27 mouse cellular contexts compared by ENCODE assay signal in the genomic region with DNA sequence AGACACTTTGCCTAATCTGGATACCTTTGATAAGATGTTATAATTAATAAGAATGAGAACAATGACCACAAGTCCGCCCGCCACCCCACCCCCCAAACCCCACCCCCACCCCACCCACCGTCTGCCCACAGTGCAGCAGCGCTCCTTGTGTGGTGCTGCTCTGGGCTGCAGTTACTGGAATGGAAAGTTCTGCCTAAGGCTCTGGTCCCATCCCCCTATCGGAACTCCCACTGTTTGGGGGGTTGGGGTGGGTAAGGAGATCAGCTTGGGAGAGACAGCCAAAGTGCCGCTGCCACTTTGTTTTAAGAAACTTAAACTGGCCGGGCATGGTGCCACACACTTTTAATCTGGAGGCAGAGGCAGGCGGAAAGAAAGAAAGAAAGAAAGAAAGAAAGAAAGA. TPM values are rescaled to one million over a fixed set of nuclear protein-coding genes. Genes with fewer than 3 reads are reported as not detected.
DNase-seq lines count a peak whose midpoint lies in the region; ATAC-seq lines count a peak whose summit lies in the region.
"Had no signal": no experiment of that assay in that cellular context is flagged by ENCODE, and none has a peak within 500 bp of the region (broad histone marks: within the 10 kb centered on the region; RNA-seq: fewer than 3 reads in every experiment).

No protein-coding gene starts in this region.

- H3K27me3 ChIP-seq in forebrain, embryonic 13.5 days = no peaks in the 10 kb centered on the region
- 0 out of 2 replicates have a peak, but pooled peaks cover 4% of the 10 kb centered on the region for H3K27me3 ChIP-seq in forebrain, embryonic 12.5 days
- H3K27me3 ChIP-seq: hindbrain, embryonic 12.5 days; intestine, embryonic 15.5 days; liver, embryonic 12.5 days had no signal

- peaks cover 17% of the 10 kb centered on the region for H3K4me1 ChIP-seq in forebrain, embryonic 13.5 days
- peaks cover 18% of the 10 kb centered on the region for H3K4me1 ChIP-seq in forebrain, embryonic 12.5 days

- no peak overlapping the region for H3K4me3 ChIP-seq in forebrain, embryonic 13.5 days
- no peak overlapping the region for H3K4me3 ChIP-seq in forebrain, embryonic 12.5 days (replicated peaks)
- H3K4me3 ChIP-seq: hindbrain, embryonic 12.5 days; intestine, embryonic 15.5 days; liver, embryonic 12.5 days had no signal

- H3K27ac ChIP-seq in forebrain, embryonic 13.5 days = no peak overlapping the region
- no peak overlapping the region for H3K27ac ChIP-seq in forebrain, embryonic 12.5 days
- H3K27ac ChIP-seq: hindbrain, embryonic 12.5 days; hindbrain, postnatal 0 days; intestine, embryonic 15.5 days; kidney, postnatal 0 days; liver, embryonic 12.5 days had no signal

- ATAC-seq in forebrain, embryonic 13.5 days = no peak
- ATAC-seq in forebrain, embryonic 12.5 days (ENCODE audit: low FRiP score) = no peak
- ATAC-seq: hindbrain, postnatal 0 days; intestine, embryonic 15.5 days; liver, embryonic 12.5 days; lung, postnatal 0 days had no signal

- no peaks in the 10 kb centered on the region for H3K9me3 ChIP-seq in forebrain, embryonic 13.5 days (replicated peaks)
- no peaks in the 10 kb centered on the region for H3K9me3 ChIP-seq in forebrain, embryonic 12.5 days
- H3K9me3 ChIP-seq: G1E; hindbrain, embryonic 12.5 days; intestine, embryonic 15.5 days; liver, embryonic 12.5 days had no signal

- 10% methylated on average over 8 of the region's 8 CpGs for WGBS in forebrain, embryonic 13.5 days
- 11% methylated on average over 8 of the region's 8 CpGs for WGBS in forebrain, embryonic 12.5 days

- H3K4me2 ChIP-seq in forebrain, embryonic 13.5 days = 0 out of 2 replicates have a peak overlapping the region, but pooled peaks have one; percentile 12
- no peak overlapping the region for H3K4me2 ChIP-seq in forebrain, embryonic 12.5 days
- H3K4me2 ChIP-seq: heart, embryonic 11.5 days; hindbrain, embryonic 12.5 days; intestine, embryonic 15.5 days; liver, embryonic 12.5 days had no signal

- no peak overlapping the region for H3K9ac ChIP-seq in forebrain, embryonic 13.5 days
- H3K9ac ChIP-seq in forebrain, embryonic 12.5 days = no peak overlapping the region
- H3K9ac ChIP-seq: hindbrain, embryonic 12.5 days; intestine, embryonic 15.5 days; liver, embryonic 12.5 days had no signal

- DNase-seq in right cerebral cortex, postnatal 14 days = peak; percentile 19
- DNase-seq in right cerebral cortex, adult 2 months (ENCODE audit: low spot score in 2 of 2) = no peak
- peak; percentile 86 for DNase-seq in R1 (ENCODE audit: low read depth, low spot score)
- no peak for DNase-seq in gastrocnemius, postnatal 25 days
- DNase-seq in ovary, postnatal 14 days (ENCODE audit: low spot score) = no peak
- DNase-seq: cerebellum, adult 11-12 months; gastrocnemius, postnatal 10 days; heart, adult 11 months; heart, postnatal 36 days had no signal

- H3K36me3 ChIP-seq in forebrain, embryonic 13.5 days (ENCODE audit: poor library complexity, severe bottlenecking) = no peaks in the 10 kb centered on the region
- H3K36me3 ChIP-seq in forebrain, embryonic 12.5 days (replicated peaks) = no peaks in the 10 kb centered on the region
- H3K36me3 ChIP-seq: G1E; hindbrain, embryonic 12.5 days; intestine, embryonic 15.5 days; liver, embryonic 12.5 days had no signal

RNA-seq across cellular contexts. Expression of a gene that starts 2.4 kb away (rescaled TPM):
- polyA plus RNA-seq in forebrain, embryonic 13.5 days (2015; fragmentation: Nextera tagmentation; extraction: Ambion mirVana) = 0.24 TPM in 1 of 2 replicates, not detected in the other
- polyA plus RNA-seq in forebrain, embryonic 12.5 days (2016; fragmentation: Nextera tagmentation; extraction: Ambion mirVana) = 0.17 TPM in 1 of 2 replicates, not detected in the other
- not detected for total RNA-seq in gastrocnemius, postnatal 25 days (2021)
- total RNA-seq: adrenal gland, postnatal 14 days; gastrocnemius, postnatal 10 days; heart, postnatal 36 days; layer of hippocampus, adult 8-10 months; layer of hippocampus, postnatal 25 days; left cerebral cortex, postnatal 4 days had no signal
- polyA plus RNA-seq: cortical plate, adult 2 months; heart, embryonic 11.5 days; heart, embryonic 16.5 days; kidney, adult 2 months; kidney, postnatal 0 days; liver, embryonic 12.5 days; lung, postnatal 0 days; neural tube, embryonic 14.5 days had no signal

RNA-seq across cellular contexts. Expression of a gene that starts 3.8 kb away (rescaled TPM):
- polyA plus RNA-seq in forebrain, embryonic 13.5 days (2015; fragmentation: Nextera tagmentation; extraction: Ambion mirVana) = 21.2 and 26.8 TPM in 2 replicates
- 22.1 and 22.6 TPM in 2 replicates for polyA plus RNA-seq in forebrain, embryonic 12.5 days (2016; fragmentation: Nextera tagmentation; extraction: Ambion mirVana)
- 1 to 10 TPM; 2.0 to 2.1 TPM for total RNA-seq in gastrocnemius, postnatal 25 days (2021)
- total RNA-seq: G1E had no signal

RNA-seq across cellular contexts. Expression of a gene that starts 39.0 kb away (rescaled TPM):
- 20.7 and 22.4 TPM in 2 replicates for polyA plus RNA-seq in forebrain, embryonic 13.5 days (2015; fragmentation: Nextera tagmentation; extraction: Ambion mirVana)
- polyA plus RNA-seq in forebrain, embryonic 12.5 days (2016; fragmentation: Nextera tagmentation; extraction: Ambion mirVana) = 22.7 and 23.7 TPM in 2 replicates
- total RNA-seq in gastrocnemius, postnatal 25 days (2021) = 1 to 10 TPM; 1.9 to 2.4 TPM

RNA-seq across cellular contexts. Expression of a gene that starts 42.0 kb away (rescaled TPM):
- 0.81 and 0.87 TPM in 2 replicates for polyA plus RNA-seq in forebrain, embryonic 13.5 days (2015; fragmentation: Nextera tagmentation; extraction: Ambion mirVana)
- polyA plus RNA-seq in forebrain, embryonic 12.5 days (2016; fragmentation: Nextera tagmentation; extraction: Ambion mirVana) = 0.78 and 0.91 TPM in 2 replicates
- not detected for total RNA-seq in gastrocnemius, postnatal 25 days (2021)
- polyA plus RNA-seq: G1E had no signal

RNA-seq across cellular contexts. Expression of a gene that starts 57.2 kb away (rescaled TPM):
- 0.14 and 0.35 TPM in 2 replicates for polyA plus RNA-seq in forebrain, embryonic 13.5 days (2015; fragmentation: Nextera tagmentation; extraction: Ambion mirVana)
- polyA plus RNA-seq in forebrain, embryonic 12.5 days (2016; fragmentation: Nextera tagmentation; extraction: Ambion mirVana) = 0.19 and 0.42 TPM in 2 replicates
- total RNA-seq in gastrocnemius, postnatal 25 days (2021) = not detected
- total RNA-seq: adrenal gland, postnatal 14 days; G1E; gastrocnemius, postnatal 10 days; heart, postnatal 36 days; hindbrain, postnatal 0 days; layer of hippocampus, adult 8-10 months; layer of hippocampus, postnatal 25 days; left cerebral cortex, postnatal 4 days had no signal
- polyA plus RNA-seq: G1E; liver, embryonic 12.5 days had no signal

Comparison
In these comparisons a context has a peak if more than half of its experiments do, and no peak if none do; other contexts are left out.
1. DNase-seq: peak in right cerebral cortex, postnatal 14 days (single experiment) and R1 (single experiment); none in right cerebral cortex, adult 2 months (0 of 2), gastrocnemius, postnatal 25 days (single experiment) and ovary, postnatal 14 days (single experiment).